Mouse (Mus musculus) kidney, adult 9 months (tissue): Measurements from ENCODE around the gene Zfp444.

Experiments
- DNase-seq: peaks from one replicate; pipeline ENCODE4 v3.0.0; 2022

The Zfp444 gene

DNA sequence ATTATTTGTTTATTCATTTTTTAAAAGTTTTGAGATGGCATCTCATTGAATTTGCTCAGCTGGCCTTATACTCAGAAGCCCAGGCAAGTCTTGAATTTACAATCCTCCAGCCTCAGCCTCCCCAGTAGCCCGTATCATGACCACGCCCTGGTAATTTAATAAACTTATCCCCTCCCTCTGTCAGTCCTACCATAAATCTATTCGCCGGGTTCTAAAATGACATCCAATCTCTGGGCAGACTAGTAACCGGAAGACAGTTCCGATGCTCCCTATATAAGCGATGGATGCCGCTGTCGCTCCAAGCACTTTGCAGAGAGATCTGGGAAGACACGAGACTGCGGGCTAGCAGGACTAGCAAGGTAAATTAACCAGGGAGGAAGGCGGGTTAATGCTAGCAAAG, 50.0 kb downstream of the Zfp444 start, which contains the start of gene Zscan5b:
TSS of gene Zscan5b (plus strand) at position 301 of the 400 bp plus-strand sequence.
- DNase-seq: no peak

GRCm38 (mm10) chr7:6228491-6228890, 56.5 kb downstream of the Zfp444 start:
- DNase-seq: peak; percentile 63

DNA sequence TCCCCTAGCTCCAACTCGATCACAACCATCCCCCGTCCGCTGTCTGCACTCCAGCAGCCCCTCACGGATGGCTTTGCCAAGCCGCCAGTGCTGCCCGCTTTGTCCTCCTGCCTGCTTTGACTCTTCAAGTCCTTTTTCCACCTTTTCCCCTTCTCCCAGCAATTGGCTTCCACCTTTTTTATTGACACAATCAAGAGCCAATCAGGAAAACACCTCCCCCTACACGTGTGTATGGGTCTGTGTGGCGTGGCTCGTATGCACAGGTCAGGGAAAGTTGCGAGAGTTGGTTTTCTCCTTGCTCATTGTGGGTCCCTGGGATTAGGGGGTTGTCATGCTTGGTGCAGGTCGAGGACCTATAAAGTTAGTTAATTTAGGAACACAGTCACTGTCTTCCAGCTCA, 67.8 kb downstream of the Zfp444 start:
- peak; percentile 35 for DNase-seq

GRCm38 (mm10) chr7:6240841-6241425, 68.9 kb downstream of the Zfp444 start:
- peak; percentile 74 for DNase-seq
